Mouse (Mus musculus) CD4-positive, CD25-positive, alpha-beta regulatory T cell, adult 2 months (primary cell): ENCODE data around the gene Med20.
A peak's percentile ranks its signal among the peaks of the same experiment; 100 is the strongest.

Experiments used
- DNase-seq: peaks from one replicate; pipeline ENCODE4 v3.0.0-alpha.2; 2012; ENCODE audit warnings: low read depth, low spot score

Med20 gene

GRCm38 (mm10) chr17:47610849-47611660 is at the start of gene Med20, which contains the start of the genes Bysl and Gm20517:
Gene Med20, plus strand, starts transcription at chr17:47611582.
Gene Bysl, minus strand, starts transcription at chr17:47611492.
Gene Gm20517, plus strand, starts transcription at chr17:47611589.
- peak; percentile 99 for DNase-seq

GRCm38 (mm10) chr17:47562875-47563274 is 48.5 kb upstream of the Med20 start:
- no peak for DNase-seq

GRCm38 (mm10) chr17:47564612-47565011 is 46.8 kb upstream of the Med20 start:
- DNase-seq, result peak; percentile 22

GRCm38 (mm10) chr17:47566133-47566532 is 45.2 kb upstream of the Med20 start:
- DNase-seq, result no peak

- DNase-seq, result no peak
These were observed 44.1 kb upstream of the Med20 start for GRCm38 (mm10) chr17:47567271-47567670.

- no peak for DNase-seq
These were observed 43.0 kb upstream of the Med20 start for GRCm38 (mm10) chr17:47568389-47568788.

- DNase-seq, result no peak
These were observed 42.3 kb upstream of the Med20 start for GRCm38 (mm10) chr17:47568951-47569527.

GRCm38 (mm10) chr17:47571621-47572020 is 39.8 kb upstream of the Med20 start:
- DNase-seq, result no peak

GRCm38 (mm10) chr17:47572436-47572835 is 38.9 kb upstream of the Med20 start:
- DNase-seq, result no peak

- DNase-seq, result no peak
These were observed 37.4 kb upstream of the Med20 start for GRCm38 (mm10) chr17:47574028-47574427.

- no peak for DNase-seq
These were observed 36.6 kb upstream of the Med20 start for GRCm38 (mm10) chr17:47574830-47575229.

GRCm38 (mm10) chr17:47578655-47579054 is 32.7 kb upstream of the Med20 start:
- no peak for DNase-seq

GRCm38 (mm10) chr17:47580962-47581361 is 30.4 kb upstream of the Med20 start:
- no peak for DNase-seq

- no peak for DNase-seq
These were observed 22.9 kb upstream of the Med20 start for GRCm38 (mm10) chr17:47588517-47588916.

GRCm38 (mm10) chr17:47591073-47591472 is 20.3 kb upstream of the Med20 start:
- no peak for DNase-seq

GRCm38 (mm10) chr17:47593215-47593853 is 18.0 kb upstream of the Med20 start:
- DNase-seq, result peak; percentile 96

GRCm38 (mm10) chr17:47593854-47594182 is 17.6 kb upstream of the Med20 start:
- no peak for DNase-seq

GRCm38 (mm10) chr17:47594183-47594968 is 17.0 kb upstream of the Med20 start:
- DNase-seq, result peak; percentile 55

GRCm38 (mm10) chr17:47594969-47595247 is 16.5 kb upstream of the Med20 start:
- no peak for DNase-seq

- peak; percentile 42 for DNase-seq
These were observed 15.9 kb upstream of the Med20 start for GRCm38 (mm10) chr17:47595248-47596161.
